Mouse (Mus musculus) frontal cortex, postnatal 36 days (tissue): ENCODE results near the gene Odf2.
"Not testable (repeated sequence)": the region's sequence is repeated elsewhere in the genome, so short reads cannot be mapped to it uniquely, and the experiment has no call there.

Experiments used
- DNase-seq, 2 experiments: peaks; one replicate each; pipeline ENCODE4 v3.0.0; 2022; ENCODE audit warnings: low spot score in 2 of 2

The Odf2 gene

DNA sequence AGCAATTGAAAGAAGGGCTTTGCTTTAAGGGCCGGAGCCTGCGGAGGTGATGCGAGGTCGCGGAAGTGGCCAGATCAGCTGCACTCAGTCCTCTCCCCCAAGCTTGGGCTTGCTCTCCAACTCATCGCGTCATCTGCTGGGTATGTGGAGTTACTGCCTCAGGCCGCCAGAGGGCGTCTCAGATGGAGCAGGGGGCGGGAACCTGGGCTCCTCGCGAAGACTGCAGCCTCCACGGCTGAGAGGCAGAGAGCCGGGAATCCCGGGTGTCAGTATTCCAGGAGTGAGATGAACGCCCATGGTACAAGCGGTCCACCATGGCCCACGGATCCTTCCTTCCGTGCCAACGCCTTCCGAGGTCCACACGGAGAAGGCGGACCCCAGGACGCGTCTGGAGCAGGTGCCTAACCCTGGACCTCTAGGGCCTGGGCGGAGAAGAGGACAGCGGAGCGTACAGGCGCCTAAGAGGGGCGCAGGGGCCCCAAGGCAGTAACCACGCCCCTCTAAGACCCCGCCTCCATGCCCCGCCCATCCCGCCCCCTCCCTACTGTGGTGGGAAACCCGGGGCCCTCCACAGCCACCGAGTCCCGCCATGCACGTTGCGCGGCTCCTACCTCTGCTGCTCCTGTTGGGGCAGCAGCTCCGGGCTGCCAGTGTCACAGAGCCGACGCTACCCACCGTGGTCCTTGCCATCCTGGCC, 19.9 kb upstream of the Odf2 start, which contains the start of gene Cercam:
TSS of gene Cercam (plus strand) at position 216 of the 697 bp plus-strand sequence.
- peak; percentile 79 to 85 for DNase-seq

DNA sequence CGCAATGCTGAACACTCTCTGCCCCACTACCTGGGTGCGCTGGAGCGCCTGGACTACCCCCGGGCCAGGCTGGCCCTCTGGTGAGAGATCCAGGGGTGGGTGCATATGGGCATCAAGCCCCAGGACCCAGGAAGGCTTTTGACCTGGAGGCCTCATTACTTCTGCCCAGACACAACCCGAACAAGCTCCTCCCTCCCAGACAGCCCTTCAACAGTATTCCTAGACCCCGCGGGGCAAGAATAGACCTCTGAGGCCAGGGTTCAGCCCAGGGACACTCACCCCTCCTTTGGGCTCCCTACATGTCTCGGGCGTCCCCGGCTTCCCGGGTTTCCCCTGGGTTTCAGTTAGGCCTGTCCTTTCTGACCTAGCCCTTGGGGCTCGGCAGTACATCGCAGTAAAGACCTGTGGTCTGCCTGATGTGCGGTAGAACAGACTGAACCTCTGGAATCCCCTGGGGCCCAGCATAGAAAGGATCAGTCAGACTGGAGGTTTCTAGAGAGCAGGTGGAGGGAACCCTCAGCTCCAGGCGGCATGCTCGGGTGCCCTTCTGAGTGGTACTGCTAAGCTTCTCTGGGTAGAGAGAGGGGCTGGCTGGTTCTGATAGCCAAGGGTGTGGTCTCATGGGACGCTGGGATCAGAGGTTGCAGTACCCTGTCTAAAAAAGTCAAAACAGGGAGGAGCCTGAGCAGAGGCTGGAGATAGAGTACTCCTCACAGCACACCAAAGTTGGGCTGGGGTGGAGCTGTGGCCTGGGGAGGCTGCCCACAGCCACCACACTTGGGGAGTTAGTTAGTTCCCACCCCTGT, 19.2 kb upstream of the Odf2 start:
- no peak for DNase-seq

GRCm38 (mm10) chr2:29872581-29873295, 16.3 kb upstream of the Odf2 start:
- no peak for DNase-seq

DNA sequence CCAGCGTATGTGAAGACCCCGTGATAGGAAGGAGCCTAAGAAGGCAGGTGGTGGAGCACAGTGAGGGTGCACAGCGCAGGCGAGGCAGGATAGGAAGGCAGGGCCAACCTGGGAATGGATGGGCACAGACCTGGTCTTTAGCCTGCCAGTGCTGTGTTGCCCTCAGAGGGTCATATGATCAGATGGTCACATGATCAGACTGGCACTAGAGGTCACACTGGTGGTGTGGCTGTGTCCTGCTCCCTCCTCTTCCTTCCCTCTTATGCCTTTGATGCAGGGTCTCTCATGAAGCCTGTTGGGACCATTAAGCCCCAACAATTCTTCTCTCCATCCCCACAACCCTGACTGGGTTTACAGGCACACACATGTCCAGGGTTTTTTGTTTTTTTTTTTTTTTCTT, 15.2 kb upstream of the Odf2 start:
- no peak for DNase-seq

GRCm38 (mm10) chr2:29878061-29878460, 11.0 kb upstream of the Odf2 start:
- no peak for DNase-seq

GRCm38 (mm10) chr2:29879191-29879590, 9.8 kb upstream of the Odf2 start:
- no peak for DNase-seq

DNA sequence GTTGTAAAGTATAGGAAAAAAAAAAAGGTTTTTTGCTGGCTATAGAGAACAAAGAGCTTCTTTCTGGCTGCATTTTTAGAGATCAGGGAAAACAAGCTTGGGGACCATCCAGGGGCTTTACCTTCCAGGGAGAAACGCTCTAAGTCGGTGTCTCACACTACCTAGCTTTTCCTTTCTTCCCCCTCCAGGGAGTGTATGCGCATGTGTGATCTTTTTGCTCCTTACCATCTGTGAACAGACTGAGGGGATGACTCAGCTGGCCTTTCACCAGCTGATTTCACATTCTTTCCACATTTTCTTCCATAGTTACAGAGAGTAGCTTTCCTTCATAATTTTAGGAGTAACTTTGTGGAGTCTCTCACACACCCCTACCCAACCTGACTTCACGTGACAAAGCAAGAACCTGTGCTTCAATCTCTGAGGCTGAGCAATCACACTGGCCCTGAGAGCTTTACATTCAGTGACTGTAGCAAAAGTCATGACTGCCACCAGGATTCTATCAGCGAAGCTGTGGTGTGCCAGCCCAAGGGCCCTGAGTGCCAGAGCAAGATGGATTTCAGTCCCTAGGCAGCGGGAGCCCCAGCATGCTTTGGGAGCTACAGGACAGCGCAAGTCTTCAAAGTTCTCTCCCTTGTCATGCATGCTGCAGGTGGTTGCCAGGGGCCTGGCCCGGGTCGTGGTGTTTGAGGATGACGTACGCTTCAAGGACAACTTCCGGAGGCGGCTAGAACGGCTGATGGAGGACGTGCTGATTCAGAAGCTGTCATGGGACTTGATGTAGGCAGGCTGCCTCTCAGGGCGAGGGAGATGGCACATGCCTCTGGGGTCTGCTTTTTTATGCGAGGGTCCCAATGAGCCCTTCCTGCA, 8.8 kb upstream of the Odf2 start:
- peak; percentile 41 to 68 for DNase-seq

DNA sequence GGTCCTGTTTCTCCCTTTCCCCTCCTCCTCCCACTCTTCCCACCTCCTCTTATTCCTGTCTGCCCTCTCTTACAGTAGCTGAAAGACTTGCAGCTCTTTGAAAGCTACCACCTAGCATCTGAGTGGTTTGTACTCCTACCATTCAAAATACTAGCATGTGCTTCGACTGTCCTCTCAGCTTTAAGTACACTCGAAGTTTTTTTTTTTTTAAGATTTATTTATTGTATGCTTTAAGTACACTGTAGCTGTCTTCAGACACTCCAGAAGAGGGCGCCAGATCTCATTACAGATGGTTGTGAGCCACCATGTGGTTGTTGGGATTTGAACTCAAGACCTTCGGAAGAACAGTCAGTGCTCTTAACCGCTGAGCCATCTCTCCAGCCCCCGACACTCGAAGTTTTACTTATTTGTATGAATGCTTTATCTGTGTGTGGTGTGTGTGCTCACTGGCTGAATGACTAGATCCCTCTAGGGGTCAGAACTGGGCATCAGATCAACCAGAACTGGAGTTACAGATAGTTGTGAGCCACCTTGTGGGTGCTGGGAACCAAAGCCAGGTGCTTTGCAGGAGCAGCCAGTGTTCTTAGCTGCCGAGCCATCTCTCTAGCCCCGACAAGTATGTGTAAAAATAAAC, 2.2 kb upstream of the Odf2 start:
- DNase-seq: not testable (repeated sequence)

GRCm38 (mm10) chr2:29889991-29890833, 1.2 kb downstream of the Odf2 start:
- peak; percentile 79 to 82 for DNase-seq

- DNase-seq: no peak
Measured at GRCm38 (mm10) chr2:29891773-29892172, 2.8 kb downstream of the Odf2 start.

DNA sequence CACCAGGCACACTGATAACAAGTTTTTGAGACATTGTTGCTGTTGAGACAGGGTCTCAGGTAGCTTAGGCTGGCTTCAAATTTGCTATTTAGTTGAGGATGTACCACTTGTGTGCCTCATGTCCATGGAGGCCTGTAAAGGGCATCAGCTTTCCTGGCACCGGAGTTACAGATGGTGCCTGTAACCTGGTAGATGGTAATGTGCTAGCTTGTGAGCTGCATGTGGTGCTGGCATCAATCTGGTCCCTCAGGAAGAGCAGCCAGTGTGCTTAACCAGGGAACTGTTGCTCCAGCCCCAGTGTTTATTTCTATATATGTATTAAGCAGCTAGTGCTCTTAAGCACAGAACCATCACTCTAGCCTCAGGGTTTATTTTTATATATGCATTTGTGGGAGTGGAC, 7.0 kb downstream of the Odf2 start:
- no peak for DNase-seq

- DNase-seq: no peak
Measured at GRCm38 (mm10) chr2:29897366-29897765, 8.3 kb downstream of the Odf2 start.

- no peak for DNase-seq
Measured at GRCm38 (mm10) chr2:29898081-29898480, 9.1 kb downstream of the Odf2 start.

- no peak for DNase-seq
Measured at GRCm38 (mm10) chr2:29902194-29902593, 13.2 kb downstream of the Odf2 start.

- DNase-seq: not testable (repeated sequence)
Measured at GRCm38 (mm10) chr2:29908171-29908570, 19.1 kb downstream of the Odf2 start.

GRCm38 (mm10) chr2:29910042-29910441, 21.0 kb downstream of the Odf2 start:
- DNase-seq: no peak

DNA sequence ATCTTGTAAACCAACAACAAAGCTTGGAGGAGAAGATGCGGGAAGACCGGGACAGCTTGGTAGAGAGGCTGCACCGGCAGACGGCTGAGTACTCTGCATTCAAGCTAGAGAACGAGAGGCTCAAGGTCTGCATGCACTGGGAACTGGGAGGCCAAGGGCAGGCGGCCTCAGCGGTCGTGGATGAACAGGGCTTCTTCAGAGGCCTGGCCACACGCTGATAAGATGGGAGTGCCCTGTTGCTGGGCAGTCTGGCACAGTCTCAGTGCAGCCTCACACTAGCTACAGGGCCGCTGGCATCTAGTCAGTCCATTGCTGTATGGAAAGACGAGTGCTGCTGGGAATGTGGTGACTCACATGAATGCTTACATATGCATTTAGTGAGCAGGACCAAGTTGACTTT, 28.6 kb downstream of the Odf2 start:
- DNase-seq: no peak

- DNase-seq: peak; percentile 5 to 10
Measured at GRCm38 (mm10) chr2:29922011-29922410, 33.0 kb downstream of the Odf2 start.

DNA sequence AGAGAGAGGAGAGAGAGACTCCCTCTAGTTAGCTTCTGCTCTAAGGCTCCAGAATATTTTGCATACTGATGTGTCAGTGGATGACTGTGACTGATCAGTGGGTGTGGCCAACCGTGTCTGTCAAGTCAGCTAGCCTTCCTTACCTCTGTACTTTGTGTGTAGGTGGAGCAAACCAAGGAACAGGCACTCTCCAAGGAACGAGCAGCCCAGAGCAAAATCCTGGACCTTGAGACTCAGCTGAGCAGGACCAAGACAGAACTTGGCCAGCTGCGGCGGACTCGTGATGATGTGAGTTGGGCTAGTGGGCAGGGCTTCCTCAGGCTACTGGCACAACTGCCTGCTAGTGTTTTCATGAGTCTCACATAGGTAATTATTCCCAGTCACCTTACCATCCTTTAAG, 37.5 kb downstream of the Odf2 start:
- DNase-seq: no peak

- no peak for DNase-seq
Measured at GRCm38 (mm10) chr2:29930506-29930905, 41.5 kb downstream of the Odf2 start.
